Mouse (Mus musculus): ENCODE data around the gene Rab21.

- TF ChIP-seq EP300 (IDR thresholded peaks at IDR 0.05; ENCODE audit: insufficient read depth, low read depth, low read length) (no peak), CTCF (IDR thresholded peaks at IDR 0.05) (no peak), POLR2A (IDR thresholded peaks at IDR 0.05; ENCODE audit: insufficient read depth, low read depth, low read length) (no peak)
Measured at GRCm38 (mm10) chr10:115294715-115295114, 20.7 kb downstream of the Rab21 start.
